Mouse (Mus musculus): ENCODE measurements at regions not wholly inside any gene's neighbourhood (a gene's known extent, or its start where the extent isn't known, plus 50 kb on each side); places are given as distances from the start of the nearest gene placed in this dataset.

DNA sequence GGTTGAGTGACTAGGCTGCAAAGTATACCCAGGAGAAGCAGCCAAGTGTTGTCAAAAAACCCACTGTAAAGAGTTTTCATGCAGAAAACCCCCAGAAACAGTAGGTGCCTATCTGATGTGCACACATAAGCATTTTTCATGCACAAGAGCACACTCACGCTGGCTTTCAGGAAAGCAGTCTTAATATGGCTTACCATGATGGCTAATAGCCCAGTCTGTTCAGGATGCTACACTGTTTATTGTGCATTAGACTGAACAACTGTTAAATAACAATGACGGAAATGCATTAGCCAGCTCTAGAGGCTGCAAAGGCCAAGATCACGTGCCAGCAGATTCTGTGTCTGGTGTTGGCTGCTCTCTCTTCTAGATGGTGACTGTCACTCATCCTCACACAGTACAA lies 556.1 kb downstream of the Tmem182 start:
- TF ChIP-seq UBTF (IDR thresholded peaks at IDR 0.05; ENCODE audit: low read depth, low read length): no peak
- no peak for TF ChIP-seq ELF1 (IDR thresholded peaks at IDR 0.05; ENCODE audit: low read depth, low read length)
- no peak for TF ChIP-seq ZKSCAN1 (IDR thresholded peaks at IDR 0.05; ENCODE audit: borderline replicate concordance, low read depth, low read length)
- Histone ChIP-seq H3K9me3 (replicated peaks; ENCODE audit: low read length) (peaks cover 42% of the 10 kb centered on the region), H3K4me3 (replicated peaks in 1 of 3; ENCODE audit: low read depth in 2 of 3, low read length in 2 of 3, poor library complexity in 1 of 3) (no peak overlapping the region), H3K36me3 (replicated peaks in 1 of 2; ENCODE audit: control insufficient read depth in 1 of 2, insufficient read depth in 1 of 2, low read length in 1 of 2) (no peaks in the 10 kb centered on the region), H3K27ac (ENCODE audit: insufficient read depth, low read depth) (no peak overlapping the region), H3K4me1 (ENCODE audit: control insufficient read depth in 1 of 2, insufficient read depth in 2 of 2) (no peaks in the 10 kb centered on the region), H3K4me2 (ENCODE audit: insufficient read depth, low read depth, poor library complexity, severe bottlenecking) (no peak overlapping the region), H3K9ac (ENCODE audit: insufficient read depth, low read depth) (no peak overlapping the region), H3K27me3 (replicated peaks) (no peaks in the 10 kb centered on the region), H3K79me2 (replicated peaks; ENCODE audit: control insufficient read depth, extremely low read depth, insufficient read depth, poor library complexity, severe bottlenecking) (no peaks in the 10 kb centered on the region)
- in situ Hi-C loops (cut with MboI; ENCODE audit: low pct_ligation_motif_present, low pct_unique_long_range_greater_than_20kb, low sequenced_read_pairs) (no loop called here), dilution Hi-C loops (cut with MboI; ENCODE audit: extremely low pct_ligation_motif_present, extremely low pct_unique_long_range_greater_than_20kb, low sequenced_read_pairs) (no loop called here)
- DNase-seq (ENCODE audit: extremely low read depth): no peak

GRCm38 (mm10) chr1:41380013-41380412 lies 574.6 kb downstream of the Tmem182 start:
- DNase-seq (ENCODE audit: extremely low read depth): no peak
- H3K9ac ChIP-seq (ENCODE audit: insufficient read depth, low read depth): no peak overlapping the region
- H3K27me3 ChIP-seq (replicated peaks): no peaks in the 10 kb centered on the region
- no peaks in the 10 kb centered on the region for H3K79me2 ChIP-seq (replicated peaks; ENCODE audit: control insufficient read depth, extremely low read depth, insufficient read depth, poor library complexity, severe bottlenecking)
- H3K9me3 ChIP-seq (replicated peaks; ENCODE audit: low read length): peaks cover 58% of the 10 kb centered on the region
- no peak for TF ChIP-seq KAT2A (IDR thresholded peaks at IDR 0.05; ENCODE audit: insufficient replicate concordance, low read length)
- no peak for TF ChIP-seq ETS1 (conservative IDR thresholded peaks at IDR 0.05; ENCODE audit: low read depth, low read length)
- no peak for TF ChIP-seq ZMIZ1 (IDR thresholded peaks at IDR 0.05; ENCODE audit: low read depth, low read length)
- no peak for TF ChIP-seq SMC3 (IDR thresholded peaks at IDR 0.05; ENCODE audit: low read depth, low read length)
- no peak for TF ChIP-seq NRF1 (IDR thresholded peaks at IDR 0.05; ENCODE audit: low read depth, low read length)
- TF ChIP-seq POLR2AphosphoS2 (IDR thresholded peaks at IDR 0.05; ENCODE audit: low read depth, low read length): no peak
- no peak for TF ChIP-seq ZNF384 (IDR thresholded peaks at IDR 0.05; ENCODE audit: low read depth, low read length)
- TF ChIP-seq POLR2A (IDR thresholded peaks at IDR 0.05; ENCODE audit: low read depth, low read length): no peak
- no peak for TF ChIP-seq E2F4 (IDR thresholded peaks at IDR 0.05; ENCODE audit: insufficient replicate concordance, low read depth, low read length)
- TF ChIP-seq MAX (IDR thresholded peaks at IDR 0.05; ENCODE audit: low read length): no peak
- no peak for TF ChIP-seq GABPA (IDR thresholded peaks at IDR 0.05; ENCODE audit: insufficient replicate concordance, low read depth, low read length)
- TF ChIP-seq TBP (conservative IDR thresholded peaks at IDR 0.05; ENCODE audit: low read depth, low read length): no peak
- TF ChIP-seq ZKSCAN1 (IDR thresholded peaks at IDR 0.05; ENCODE audit: borderline replicate concordance, low read depth, low read length): no peak
- no peak for TF ChIP-seq MEF2A (IDR thresholded peaks at IDR 0.05; ENCODE audit: borderline replicate concordance, low read depth, low read length)
- no peak for TF ChIP-seq IRF4 (IDR thresholded peaks at IDR 0.05; ENCODE audit: low read depth, low read length)
- H3K4me2 ChIP-seq (ENCODE audit: insufficient read depth, low read depth, poor library complexity, severe bottlenecking): no peak overlapping the region
- no peaks in the 10 kb centered on the region for H3K4me1 ChIP-seq (ENCODE audit: control insufficient read depth in 1 of 2, insufficient read depth in 2 of 2)
- dilution Hi-C loops (cut with MboI; ENCODE audit: extremely low pct_ligation_motif_present, extremely low pct_unique_long_range_greater_than_20kb, low sequenced_read_pairs) (no loop called here), in situ Hi-C loops (cut with MboI; ENCODE audit: low pct_ligation_motif_present, low pct_unique_long_range_greater_than_20kb, low sequenced_read_pairs) (no loop called here)
- no peak overlapping the region for H3K4me3 ChIP-seq (replicated peaks in 1 of 3; ENCODE audit: low read depth in 2 of 3, low read length in 2 of 3, poor library complexity in 1 of 3)
- H3K27ac ChIP-seq (ENCODE audit: insufficient read depth, low read depth): no peak overlapping the region
- no peaks in the 10 kb centered on the region for H3K36me3 ChIP-seq (replicated peaks in 1 of 2; ENCODE audit: control insufficient read depth in 1 of 2, insufficient read depth in 1 of 2, low read length in 1 of 2)
